Mouse (Mus musculus): ENCODE data around the gene Ssh3. TPM values are rescaled to one million over a fixed set of nuclear protein-coding genes. Genes with fewer than 3 reads are reported as not detected.
A peak's percentile ranks its signal among the peaks of the same experiment; 100 is the strongest.
"Not testable (repeated sequence)": the region's sequence is repeated elsewhere in the genome, so short reads cannot be mapped to it uniquely, and the experiment has no call there.

Ssh3 gene
- total RNA-seq, 2 experiments from 2014 or later, result 5.2 to 16.8 TPM

GRCm38 (mm10) chr19:4257216-4257896, 11.6 kb downstream of the Ssh3 start:
- peak; percentile 91 for ATAC-seq (replicated peaks; ENCODE audit: low FRiP score, poor library complexity, severe bottlenecking)

DNA sequence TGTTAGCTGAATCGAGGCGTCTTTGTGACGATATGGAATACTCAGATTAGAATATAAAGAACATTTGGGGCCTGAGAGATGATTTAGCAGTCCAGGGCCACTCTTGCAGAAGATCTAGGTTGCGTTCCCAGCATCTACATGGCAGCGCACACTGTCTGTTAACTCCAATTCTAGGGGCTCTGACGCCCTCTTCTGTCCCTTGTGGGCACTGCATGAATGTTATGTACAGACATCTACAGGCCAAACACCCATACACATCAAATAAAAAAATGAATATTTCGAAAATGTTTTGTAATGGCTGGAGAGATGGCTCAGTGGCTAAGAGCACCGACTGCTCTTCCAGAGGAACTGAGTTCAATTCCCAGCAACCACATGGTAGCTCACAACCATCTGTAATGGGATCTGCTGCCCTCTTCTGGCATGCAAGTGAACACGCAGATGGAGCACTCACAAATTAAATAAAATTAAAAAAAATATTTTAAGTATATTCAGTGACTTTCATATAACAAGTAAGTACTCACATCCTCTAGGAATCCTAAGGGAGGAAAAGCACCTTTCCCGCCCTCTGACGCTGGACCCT, 13.3 kb downstream of the Ssh3 start:
- no peak for ATAC-seq (replicated peaks; ENCODE audit: low FRiP score, poor library complexity, severe bottlenecking)

DNA sequence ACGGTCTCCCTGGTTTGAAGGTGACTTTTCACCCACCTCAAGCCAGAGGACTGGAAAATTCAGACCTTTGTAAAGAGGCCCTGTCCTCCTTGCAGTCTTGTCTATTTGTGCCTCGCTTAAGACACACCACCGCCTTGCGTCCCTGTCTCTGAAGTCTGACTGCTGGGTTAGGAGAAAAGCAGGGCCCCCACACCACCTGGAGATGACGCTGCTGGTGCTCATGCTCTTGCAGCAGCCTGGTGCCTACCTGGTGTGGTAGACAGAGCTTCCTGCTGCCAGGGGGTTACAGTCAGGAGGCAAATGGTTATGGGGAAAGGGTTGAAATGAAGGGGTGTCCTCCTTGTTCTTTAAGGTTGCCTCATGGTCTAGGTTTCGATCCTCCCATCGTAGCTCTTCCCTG, 14.8 kb downstream of the Ssh3 start:
- no peak for ATAC-seq (replicated peaks; ENCODE audit: low FRiP score, poor library complexity, severe bottlenecking)

DNA sequence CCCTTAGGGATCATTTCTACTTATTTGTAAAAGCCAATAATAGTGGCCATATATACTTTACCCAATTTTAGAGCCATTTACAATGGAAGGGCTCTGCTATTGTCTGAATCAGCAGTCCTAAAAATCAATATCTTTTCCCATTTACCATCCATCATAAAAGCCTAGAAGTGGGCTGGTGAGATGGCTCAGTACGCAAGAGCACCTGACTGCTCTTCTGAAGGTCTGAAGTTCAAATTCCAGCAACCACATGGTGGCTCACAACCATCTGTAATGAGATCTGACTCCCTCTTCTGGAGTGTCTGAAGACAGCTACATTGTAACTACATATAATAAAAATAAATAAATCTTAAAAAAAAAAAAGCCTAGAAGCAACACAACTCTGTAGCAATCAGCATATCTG, 20.3 kb downstream of the Ssh3 start:
- not testable (repeated sequence) for ATAC-seq (replicated peaks; ENCODE audit: low FRiP score, poor library complexity, severe bottlenecking)

DNA sequence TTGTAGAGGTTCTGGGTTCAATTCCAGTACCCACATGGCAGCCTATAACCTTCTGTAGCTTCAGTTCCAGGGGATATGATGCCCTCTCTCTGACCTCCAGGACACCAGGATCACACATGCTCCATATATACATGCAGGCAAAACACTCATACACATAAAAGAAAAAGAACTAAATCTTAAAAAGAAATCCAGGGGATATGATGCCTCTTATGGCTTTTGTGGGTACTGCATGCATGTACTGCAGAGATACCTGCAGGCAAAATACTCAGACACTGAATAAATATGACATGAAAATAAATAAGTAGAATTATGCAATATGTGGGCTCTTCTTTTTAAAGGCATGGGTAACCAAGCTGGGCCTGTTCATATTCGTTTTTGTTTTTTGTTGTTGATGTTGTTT, 22.0 kb downstream of the Ssh3 start:
- 0 out of 2 replicates have a peak, but pooled peaks have one; percentile 42 for ATAC-seq (replicated peaks; ENCODE audit: low FRiP score, poor library complexity, severe bottlenecking)

- no peak for ATAC-seq (replicated peaks; ENCODE audit: low FRiP score, poor library complexity, severe bottlenecking)
These were observed 24.2 kb downstream of the Ssh3 start for GRCm38 (mm10) chr19:4244775-4245174.

GRCm38 (mm10) chr19:4242416-4242815, 26.6 kb downstream of the Ssh3 start:
- ATAC-seq (replicated peaks; ENCODE audit: low FRiP score, poor library complexity, severe bottlenecking), result 0 out of 2 replicates have a peak, but pooled peaks have one; percentile 42

DNA sequence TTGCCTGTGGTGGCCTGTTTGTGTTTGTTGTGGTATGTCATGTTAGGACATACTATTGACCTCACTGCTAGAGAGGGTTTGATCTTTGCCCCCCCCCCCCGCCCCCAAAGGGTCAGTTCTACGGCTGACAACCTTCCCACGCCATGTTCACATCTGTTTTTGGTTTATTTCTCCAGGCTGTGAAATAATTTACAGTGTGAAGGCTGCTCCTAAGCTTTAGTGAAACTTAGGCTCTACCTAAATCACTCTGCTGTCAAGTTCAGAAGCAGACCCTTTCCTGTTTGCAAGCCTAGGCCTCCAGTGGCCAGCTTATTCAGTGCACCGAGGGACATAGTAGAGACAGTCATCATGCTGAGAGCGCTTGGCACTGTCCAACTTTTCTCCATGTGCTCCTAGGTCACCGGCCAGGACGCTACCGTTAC, 28.7 kb downstream of the Ssh3 start:
- no peak for ATAC-seq (replicated peaks; ENCODE audit: low FRiP score, poor library complexity, severe bottlenecking)

DNA sequence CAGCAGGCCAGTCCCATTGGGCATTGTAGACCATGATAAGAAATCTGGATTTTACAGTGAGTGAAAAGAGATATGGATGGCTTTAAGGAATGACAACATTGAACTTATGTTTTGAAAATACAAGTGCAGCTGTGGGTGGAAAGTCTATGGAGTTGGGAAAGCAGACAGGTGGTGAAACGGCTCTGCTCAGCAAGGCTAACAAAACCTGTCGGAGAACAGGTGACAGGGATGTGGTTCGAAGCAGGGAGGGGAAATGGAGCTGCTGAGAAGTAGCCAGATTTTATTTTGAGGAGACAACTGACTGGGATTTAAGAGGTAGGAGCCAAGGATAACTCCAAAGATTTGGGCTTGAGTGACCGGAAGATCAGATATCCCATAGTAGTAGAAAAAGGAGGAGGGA, 34.4 kb downstream of the Ssh3 start:
- no peak for ATAC-seq (replicated peaks; ENCODE audit: low FRiP score, poor library complexity, severe bottlenecking)

- no peak for ATAC-seq (replicated peaks; ENCODE audit: low FRiP score, poor library complexity, severe bottlenecking)
These were observed 36.3 kb downstream of the Ssh3 start for GRCm38 (mm10) chr19:4232651-4233050.

DNA sequence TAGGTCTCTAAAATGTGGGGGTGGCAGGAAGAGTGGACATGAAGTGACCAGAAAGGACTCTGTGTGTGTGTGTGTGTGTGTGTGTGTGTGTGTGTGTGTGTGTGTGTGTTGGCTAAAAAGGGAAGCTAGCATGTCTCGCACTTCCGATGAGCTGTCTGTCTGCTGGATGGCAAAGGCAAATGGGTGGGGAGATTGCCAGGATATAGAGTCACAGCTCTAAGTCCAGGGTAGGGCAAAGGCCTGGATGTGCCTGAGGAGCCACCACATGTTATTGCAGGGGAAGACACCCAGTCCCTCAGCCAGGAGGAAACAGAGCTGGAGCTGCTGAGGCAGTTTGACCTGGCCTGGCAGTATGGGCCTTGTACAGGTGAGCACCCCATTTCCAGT, 36.8 kb downstream of the Ssh3 start:
- 0 out of 2 replicates have a peak, but pooled peaks have one; percentile 4 for ATAC-seq (replicated peaks; ENCODE audit: low FRiP score, poor library complexity, severe bottlenecking)

GRCm38 (mm10) chr19:4231253-4232185, 37.5 kb downstream of the Ssh3 start, which contains the start of gene Pold4:
Gene Pold4 (plus strand): TSS chr19:4231899.
- peak; percentile 90 for ATAC-seq (replicated peaks; ENCODE audit: low FRiP score, poor library complexity, severe bottlenecking)

DNA sequence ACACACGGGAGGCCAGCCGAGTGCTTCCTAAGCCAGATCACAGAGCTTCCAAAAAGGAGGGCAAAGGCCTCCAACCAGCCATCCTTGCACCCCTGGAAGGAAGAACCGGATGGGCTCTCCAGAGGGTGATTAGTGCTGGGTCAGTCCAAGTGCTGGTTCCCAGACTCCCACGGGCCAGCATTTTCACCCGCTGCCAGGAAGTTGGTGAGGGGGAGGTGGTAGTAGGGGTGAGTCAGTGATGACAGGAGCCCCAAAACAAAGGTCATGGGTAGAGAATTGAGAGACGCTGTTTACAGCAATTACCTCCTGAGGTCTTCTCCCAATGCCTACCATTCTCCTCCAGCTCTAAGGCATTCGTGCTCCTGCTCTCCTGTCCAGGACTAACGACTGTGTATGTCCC, 38.6 kb downstream of the Ssh3 start:
- no peak for ATAC-seq (replicated peaks; ENCODE audit: low FRiP score, poor library complexity, severe bottlenecking)

- ATAC-seq (replicated peaks; ENCODE audit: low FRiP score, poor library complexity, severe bottlenecking), result no peak
These were observed 39.4 kb downstream of the Ssh3 start for GRCm38 (mm10) chr19:4229451-4230076.

DNA sequence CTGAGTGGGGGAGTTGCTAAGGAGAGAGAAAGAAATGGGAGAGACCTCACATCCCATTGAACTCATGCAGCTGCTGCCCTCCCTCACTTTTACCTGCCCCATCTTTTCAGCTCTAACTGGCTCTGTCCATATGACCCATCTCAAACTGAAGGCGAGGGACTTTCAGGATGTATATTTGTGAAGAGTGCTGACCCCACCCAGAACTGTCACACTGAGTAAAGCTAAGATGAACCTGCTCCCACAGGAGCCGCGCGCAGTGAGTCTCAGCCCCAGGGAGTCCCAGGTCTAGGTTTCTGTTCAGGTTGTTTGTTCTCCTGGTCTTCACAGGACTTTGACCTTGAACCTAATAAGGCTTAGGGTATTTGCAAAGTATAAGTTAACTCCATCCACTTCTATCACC, 40.1 kb downstream of the Ssh3 start:
- ATAC-seq (replicated peaks; ENCODE audit: low FRiP score, poor library complexity, severe bottlenecking), result no peak

DNA sequence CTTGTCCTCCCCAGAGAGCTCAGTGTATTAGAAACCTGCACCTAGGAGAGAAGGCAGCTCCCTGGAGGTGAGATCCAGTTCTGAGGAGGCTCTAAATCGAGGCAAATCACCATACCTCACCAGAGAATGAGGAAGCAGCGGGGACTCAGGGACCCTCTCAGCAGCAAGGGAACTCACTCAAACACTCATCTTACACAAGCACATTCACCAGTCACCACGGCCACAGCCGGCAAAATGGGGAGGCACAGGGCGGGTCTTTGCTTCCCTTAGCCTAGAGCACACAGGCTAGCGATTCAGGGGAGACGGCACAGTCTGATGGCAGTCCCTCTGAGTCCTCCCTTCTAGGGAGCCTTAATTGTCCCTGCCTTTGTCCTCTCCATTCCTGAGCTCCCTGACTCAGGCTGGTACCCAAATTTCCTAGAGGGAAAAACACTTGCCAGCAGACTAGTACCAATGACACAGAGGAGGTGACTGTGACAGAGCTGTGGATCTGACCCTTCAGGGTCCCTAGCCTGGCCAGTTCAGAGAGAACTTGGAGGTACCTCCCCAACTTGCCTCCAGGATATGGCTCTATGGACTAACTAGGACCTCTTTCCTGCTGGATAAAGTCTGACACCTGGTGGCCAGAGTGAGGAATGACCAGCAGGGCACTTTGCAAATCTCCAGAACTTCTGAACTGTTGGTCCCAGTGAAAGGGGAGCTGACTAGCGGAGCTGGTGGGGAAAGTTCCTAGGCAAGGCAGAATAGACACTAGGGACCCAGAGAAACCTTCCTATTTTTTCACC, 40.9 kb downstream of the Ssh3 start:
- ATAC-seq (replicated peaks; ENCODE audit: low FRiP score, poor library complexity, severe bottlenecking), result peak; percentile 52

GRCm38 (mm10) chr19:4227446-4227845, 41.5 kb downstream of the Ssh3 start:
- ATAC-seq (replicated peaks; ENCODE audit: low FRiP score, poor library complexity, severe bottlenecking), result no peak

GRCm38 (mm10) chr19:4226779-4227178, 42.2 kb downstream of the Ssh3 start:
- ATAC-seq (replicated peaks; ENCODE audit: low FRiP score, poor library complexity, severe bottlenecking), result no peak

DNA sequence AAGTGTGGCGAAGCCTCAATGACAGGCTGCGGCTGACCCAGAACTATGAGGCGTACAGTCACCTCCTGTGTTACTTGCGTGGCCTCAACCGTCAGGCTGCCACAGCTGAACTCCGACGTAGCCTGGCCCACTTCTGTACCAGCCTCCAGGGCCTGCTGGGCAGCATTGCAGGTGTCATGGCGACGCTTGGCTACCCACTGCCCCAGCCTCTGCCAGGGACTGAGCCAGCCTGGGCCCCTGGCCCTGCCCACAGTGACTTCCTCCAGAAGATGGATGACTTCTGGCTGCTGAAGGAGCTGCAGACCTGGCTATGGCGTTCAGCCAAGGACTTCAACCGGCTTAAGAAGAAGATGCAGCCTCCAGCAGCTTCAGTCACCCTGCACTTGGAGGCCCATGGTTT, 46.8 kb downstream of the Ssh3 start:
- ATAC-seq (replicated peaks; ENCODE audit: low FRiP score, poor library complexity, severe bottlenecking), result no peak
